In genomic region chr9:69381741-69382140, GRCm38 (mm10) we compare ENCODE assay signal across 26 mouse cellular contexts. TPM values are rescaled to one million over a fixed set of nuclear protein-coding genes. Genes with fewer than 3 reads are reported as not detected.
DNase-seq lines count a peak whose midpoint lies in the region; ATAC-seq and TF ChIP-seq lines count a peak whose summit lies in the region.
"Had no signal": no experiment of that assay in that cellular context is flagged by ENCODE, and none has a peak within 500 bp of the region (broad histone marks: within the 10 kb centered on the region; RNA-seq: fewer than 3 reads in every experiment).

No protein-coding gene starts in this region.

- DNase-seq in embryonic facial prominence, embryonic 10.5 days (ENCODE audit: low spot score) = no peak
- no peak for DNase-seq in liver, postnatal 0 days
- DNase-seq in liver, embryonic 11.5 days (ENCODE audit: low spot score) = no peak
- peak; percentile 29 for DNase-seq in thymus, postnatal 0 days (ENCODE audit: low spot score)
- DNase-seq in thymus, postnatal 14 days = no peak
- DNase-seq: adrenal gland, adult 8-10 months; B cell, adult 2 months; heart, postnatal 4 days; kidney, adult 9 months; kidney, postnatal 14 days; layer of hippocampus, postnatal 36 days; lung, postnatal 14 days; right cerebral cortex, adult 18-20 months; thymus, adult 2 months had no signal

- H3K4me1 ChIP-seq in embryonic facial prominence, embryonic 13.5 days = peaks cover 18% of the 10 kb centered on the region
- H3K4me1 ChIP-seq in embryonic facial prominence, embryonic 10.5 days = no peaks in the 10 kb centered on the region
- H3K4me1 ChIP-seq in liver, postnatal 0 days (ENCODE audit: insufficient read depth) = no peaks in the 10 kb centered on the region
- no peaks in the 10 kb centered on the region for H3K4me1 ChIP-seq in liver, embryonic 11.5 days (replicated peaks; ENCODE audit: control insufficient read depth, insufficient read depth, low read length)
- H3K4me1 ChIP-seq in forebrain, embryonic 15.5 days = no peaks in the 10 kb centered on the region
- H3K4me1 ChIP-seq: forebrain, embryonic 12.5 days; liver, embryonic 15.5 days; midbrain, embryonic 15.5 days had no signal

- no peaks in the 10 kb centered on the region for H3K27me3 ChIP-seq in embryonic facial prominence, embryonic 13.5 days
- H3K27me3 ChIP-seq in embryonic facial prominence, embryonic 10.5 days (replicated peaks; ENCODE audit: low read depth, poor library complexity, severe bottlenecking) = no peaks in the 10 kb centered on the region
- no peaks in the 10 kb centered on the region for H3K27me3 ChIP-seq in liver, postnatal 0 days (ENCODE audit: insufficient read depth, low read length)
- no peaks in the 10 kb centered on the region for H3K27me3 ChIP-seq in liver, embryonic 11.5 days (replicated peaks; ENCODE audit: control insufficient read depth, insufficient read depth, low read length)
- no peaks in the 10 kb centered on the region for H3K27me3 ChIP-seq in forebrain, embryonic 15.5 days
- H3K27me3 ChIP-seq: forebrain, embryonic 12.5 days; limb, embryonic 13.5 days; liver, embryonic 15.5 days; midbrain, embryonic 15.5 days had no signal

- peaks cover 22% of the 10 kb centered on the region for H3K36me3 ChIP-seq in embryonic facial prominence, embryonic 13.5 days
- H3K36me3 ChIP-seq in embryonic facial prominence, embryonic 10.5 days (replicated peaks) = peaks cover 21% of the 10 kb centered on the region
- H3K36me3 ChIP-seq in liver, postnatal 0 days (replicated peaks; ENCODE audit: insufficient read depth, low read length) = peaks cover 14% of the 10 kb centered on the region; the same call in 1 of the 2 replicates
- H3K36me3 ChIP-seq in liver, embryonic 11.5 days (ENCODE audit: control insufficient read depth, insufficient read depth, low read length) = no peaks in the 10 kb centered on the region
- H3K36me3 ChIP-seq in forebrain, embryonic 15.5 days = no peaks in the 10 kb centered on the region
- H3K36me3 ChIP-seq: forebrain, embryonic 12.5 days; liver, embryonic 15.5 days had no signal

- no peak for TF ChIP-seq EP300 in liver, postnatal 0 days (IDR thresholded peaks at IDR 0.05; ENCODE audit: low read depth)

- ATAC-seq in embryonic facial prominence, embryonic 13.5 days (ENCODE audit: insufficient number of reproducible peaks, insufficient read depth, low FRiP score, low TSS enrichment, low read depth) = no peak
- no peak for ATAC-seq in liver, postnatal 0 days
- no peak for ATAC-seq in liver, embryonic 11.5 days (replicated peaks; ENCODE audit: low FRiP score)
- ATAC-seq in forebrain, embryonic 15.5 days (replicated peaks) = no peak
- ATAC-seq: activated CD4-positive, CD25-positive, alpha-beta regulatory T cell, adult 4 months; inflammation-experienced regulatory T-cells, adult 6 months; midbrain, embryonic 15.5 days had no signal

- no peak overlapping the region for H3K4me3 ChIP-seq in embryonic facial prominence, embryonic 13.5 days
- no peak overlapping the region for H3K4me3 ChIP-seq in embryonic facial prominence, embryonic 10.5 days
- no peak overlapping the region for H3K4me3 ChIP-seq in liver, postnatal 0 days (ENCODE audit: low read depth, low read length)
- no peak overlapping the region for H3K4me3 ChIP-seq in liver, embryonic 11.5 days (ENCODE audit: low read depth, low read length)
- H3K4me3 ChIP-seq in forebrain, embryonic 15.5 days = no peak overlapping the region
- H3K4me3 ChIP-seq: erythroblast, embryonic 14.5 days; forebrain, embryonic 12.5 days; layer of hippocampus, adult 2 months; limb, embryonic 13.5 days; liver, embryonic 15.5 days; midbrain, embryonic 15.5 days; myocyte had no signal

- H3K4me2 ChIP-seq in embryonic facial prominence, embryonic 13.5 days = no peak overlapping the region
- H3K4me2 ChIP-seq in liver, postnatal 0 days (ENCODE audit: low read depth, low read length) = no peak overlapping the region
- no peak overlapping the region for H3K4me2 ChIP-seq in liver, embryonic 11.5 days
- H3K4me2 ChIP-seq in forebrain, embryonic 15.5 days (replicated peaks) = no peak overlapping the region
- H3K4me2 ChIP-seq: forebrain, embryonic 12.5 days; hindbrain, embryonic 14.5 days; limb, embryonic 13.5 days; liver, embryonic 15.5 days; midbrain, embryonic 15.5 days had no signal

- no peak overlapping the region for H3K9ac ChIP-seq in embryonic facial prominence, embryonic 13.5 days
- H3K9ac ChIP-seq in liver, postnatal 0 days (replicated peaks) = no peak overlapping the region
- H3K9ac ChIP-seq in liver, embryonic 11.5 days (ENCODE audit: low read depth, low read length) = no peak overlapping the region
- H3K9ac ChIP-seq in forebrain, embryonic 15.5 days (replicated peaks) = no peak overlapping the region
- H3K9ac ChIP-seq: forebrain, embryonic 12.5 days; hindbrain, embryonic 14.5 days; limb, embryonic 13.5 days; liver, embryonic 15.5 days; midbrain, embryonic 15.5 days had no signal

- no peaks in the 10 kb centered on the region for H3K9me3 ChIP-seq in embryonic facial prominence, embryonic 13.5 days
- H3K9me3 ChIP-seq in embryonic facial prominence, embryonic 10.5 days = peaks cover 3% of the 10 kb centered on the region; the same call in 1 of the 2 replicates
- H3K9me3 ChIP-seq in liver, postnatal 0 days (ENCODE audit: low read length) = no peaks in the 10 kb centered on the region
- no peaks in the 10 kb centered on the region for H3K9me3 ChIP-seq in liver, embryonic 11.5 days (ENCODE audit: control insufficient read depth, low read length)
- no peaks in the 10 kb centered on the region for H3K9me3 ChIP-seq in forebrain, embryonic 15.5 days
- H3K9me3 ChIP-seq: forebrain, embryonic 12.5 days; limb, embryonic 13.5 days; liver, embryonic 15.5 days; midbrain, embryonic 15.5 days had no signal

- 0 out of 2 replicates have a peak, but pooled peaks have one; percentile 1 for TF ChIP-seq CTCF in liver, postnatal 0 days (IDR thresholded peaks at IDR 0.05; ENCODE audit: low read depth)

- peak overlapping the region; percentile 16; the same call in 1 of the 2 replicates for H3K27ac ChIP-seq in embryonic facial prominence, embryonic 13.5 days
- H3K27ac ChIP-seq in embryonic facial prominence, embryonic 10.5 days (replicated peaks) = no peak overlapping the region
- no peak overlapping the region for H3K27ac ChIP-seq in liver, postnatal 0 days (ENCODE audit: low read depth)
- H3K27ac ChIP-seq in liver, embryonic 11.5 days (ENCODE audit: low read depth, low read length) = no peak overlapping the region
- H3K27ac ChIP-seq in forebrain, embryonic 15.5 days (replicated peaks) = no peak overlapping the region
- H3K27ac ChIP-seq: forebrain, embryonic 12.5 days; hindbrain, embryonic 14.5 days; layer of hippocampus, adult 2 months; limb, embryonic 13.5 days; liver, embryonic 15.5 days; midbrain, embryonic 15.5 days had no signal

- WGBS in embryonic facial prominence, embryonic 13.5 days = 46% methylated on average over 7 of the region's 7 CpGs
- 58% methylated on average over 7 of the region's 7 CpGs for whole genome bisulfite sequencing in embryonic facial prominence, embryonic 10.5 days
- 68% methylated on average over 7 of the region's 7 CpGs for WGBS in liver, postnatal 0 days (ENCODE audit: insufficient replicate concordance)
- 71% methylated on average over 7 of the region's 7 CpGs for WGBS in liver, embryonic 11.5 days
- 65% methylated on average over 7 of the region's 7 CpGs for WGBS in forebrain, embryonic 15.5 days

RNA-seq across cellular contexts. Expression of gene Ice2, which starts 16.0 kb away (rescaled TPM):
- 20.2 and 22.4 TPM in 2 replicates for polyA plus RNA-seq in embryonic facial prominence, embryonic 13.5 days (2015; fragmentation: Nextera tagmentation; extraction: Ambion mirVana)
- 22.5 and 23.0 TPM in 2 replicates for polyA plus RNA-seq in embryonic facial prominence, embryonic 10.5 days (2016; fragmentation: Nextera tagmentation; extraction: Ambion mirVana)
- 4.5 and 5.1 TPM in 2 replicates for polyA plus RNA-seq in liver, postnatal 0 days (2015; fragmentation: Nextera tagmentation; extraction: Ambion mirVana)
- polyA plus RNA-seq in liver, embryonic 11.5 days (2014; fragmentation: Nextera tagmentation; extraction: Ambion mirVana) = 23.1 and 24.9 TPM in 2 replicates
- 18.2 and 20.8 TPM in 2 replicates for polyA plus RNA-seq in thymus, postnatal 0 days (2015; fragmentation: Nextera tagmentation; extraction: Ambion mirVana)
- polyA plus RNA-seq in forebrain, embryonic 15.5 days (2015; fragmentation: Nextera tagmentation; extraction: Ambion mirVana) = 14.4 and 16.4 TPM in 2 replicates
